Mouse (Mus musculus) gastrocnemius, postnatal 36 days (tissue): ENCODE data around the gene Hoxb9. TPM values are rescaled to one million over a fixed set of nuclear protein-coding genes. Genes with fewer than 3 reads are reported as not detected.

Experiments
- DNase-seq, 2 experiments: peaks; one replicate each; pipeline ENCODE4 v3.0.0; 2022
- intact Hi-C: fragments of 180-260 bp; cut with DNase I; formaldehyde crosslinking; loops from one replicate; pipeline ENCODE4 v1.15.1; 2025
- total RNA-seq, 2 experiments: library from RNA; stranded (reverse); gene quantifications; 2 replicates each; pipeline ENCODE4 v1.2.3; 2021

Gene Hoxb9
- total RNA-seq, 2 experiments from 2014 or later = 0.10 TPM; not detected in 1

DNA sequence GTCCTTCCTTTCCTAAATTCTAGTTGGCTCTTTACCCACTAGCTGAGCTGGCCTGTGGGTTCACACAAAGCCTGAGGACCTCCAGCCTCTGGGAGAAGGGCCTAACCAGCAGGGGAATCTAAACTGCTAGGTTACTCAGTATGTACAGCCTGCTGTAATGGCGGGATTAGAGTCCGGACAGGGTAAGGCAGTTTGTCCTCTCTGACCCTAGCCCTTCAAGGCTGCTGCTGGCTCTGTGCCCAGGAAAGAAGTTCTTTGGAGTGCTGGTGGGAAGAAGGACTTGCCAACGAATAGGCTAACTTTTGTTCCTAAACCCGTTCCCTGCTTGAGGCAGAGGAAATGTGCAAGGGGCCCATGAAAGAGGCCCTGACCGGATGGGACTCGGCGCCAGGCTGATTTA is 5.3 kb upstream of the Hoxb9 start:
- no peak for DNase-seq
- intact Hi-C loops = no loop called here

DNA sequence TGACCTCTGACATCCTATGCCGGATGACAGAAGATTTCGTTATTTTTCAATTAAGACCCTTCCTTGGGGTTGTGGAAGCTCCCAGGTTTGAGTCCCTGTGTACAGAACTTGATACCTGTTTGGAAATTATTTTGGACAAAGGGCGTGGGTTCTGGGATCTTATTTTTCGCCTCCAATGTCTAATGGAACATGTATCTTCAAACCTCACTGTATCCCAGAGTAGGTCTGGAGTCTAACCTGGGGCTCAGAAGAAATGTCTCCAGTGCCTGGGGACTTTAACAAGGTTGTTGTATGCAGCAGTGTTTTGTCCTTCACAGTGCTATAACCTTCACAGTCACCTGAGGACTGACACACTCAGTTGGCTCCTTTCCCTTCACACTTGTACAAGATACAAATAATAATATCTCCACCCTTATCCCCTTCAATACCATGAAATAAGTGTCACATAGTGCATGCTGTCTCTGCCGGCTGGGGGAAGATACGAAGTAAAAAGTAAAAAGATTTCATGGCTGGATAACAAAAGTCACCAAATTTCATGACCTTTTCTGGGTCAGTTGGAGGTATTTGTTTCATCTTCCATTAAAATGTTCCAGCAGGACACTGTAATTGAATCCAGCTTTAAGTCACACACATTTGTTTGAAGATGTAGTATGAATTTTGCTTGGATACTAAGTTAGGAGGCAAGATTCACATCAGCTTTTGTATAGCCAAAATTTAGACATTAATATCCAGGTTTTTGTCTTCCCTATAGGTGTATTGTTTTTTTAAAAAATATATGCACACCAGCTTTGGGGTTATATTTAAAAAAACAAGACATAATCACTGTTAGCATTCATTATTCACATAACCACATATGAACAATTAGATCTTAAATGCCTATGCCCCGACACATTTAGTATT is 4.0 kb upstream of the Hoxb9 start:
- intact Hi-C loops = no loop called here
- no peak for DNase-seq

DNA sequence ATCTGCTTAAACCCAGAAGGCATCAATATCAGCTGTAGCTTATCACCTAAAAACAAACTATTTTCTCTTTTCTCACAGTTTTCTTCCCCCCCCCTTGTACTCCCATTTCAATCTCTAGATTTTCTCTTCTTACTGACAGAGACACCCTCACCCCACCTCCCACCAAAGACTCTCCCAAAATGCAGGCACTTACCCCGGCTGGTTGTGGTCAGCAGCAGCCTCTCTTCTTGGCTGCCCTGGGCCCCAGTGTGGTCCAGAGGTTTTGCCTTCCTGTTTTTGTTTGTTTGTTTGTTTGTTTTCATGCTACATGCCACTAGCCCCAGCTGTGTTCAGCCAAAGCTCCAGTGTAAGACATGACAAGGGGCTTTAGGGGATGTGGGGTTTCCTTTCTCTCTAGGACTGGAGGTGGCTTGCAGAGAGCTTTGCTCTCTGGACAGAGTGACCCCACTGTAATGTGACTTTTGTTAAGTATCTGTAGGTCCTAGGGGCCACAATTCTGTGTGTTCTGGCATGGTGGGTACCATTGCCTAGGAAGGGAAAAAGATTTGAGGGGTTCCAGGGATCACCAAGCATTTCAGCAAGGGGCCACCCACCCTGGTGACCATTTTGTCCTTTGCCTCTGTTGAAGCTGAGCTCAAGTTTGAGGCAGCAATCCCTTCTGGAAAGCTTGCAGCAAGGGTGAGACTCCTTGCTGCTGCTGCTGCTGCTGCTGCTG is 3.1 kb upstream of the Hoxb9 start:
- intact Hi-C loops = no loop called here

DNA sequence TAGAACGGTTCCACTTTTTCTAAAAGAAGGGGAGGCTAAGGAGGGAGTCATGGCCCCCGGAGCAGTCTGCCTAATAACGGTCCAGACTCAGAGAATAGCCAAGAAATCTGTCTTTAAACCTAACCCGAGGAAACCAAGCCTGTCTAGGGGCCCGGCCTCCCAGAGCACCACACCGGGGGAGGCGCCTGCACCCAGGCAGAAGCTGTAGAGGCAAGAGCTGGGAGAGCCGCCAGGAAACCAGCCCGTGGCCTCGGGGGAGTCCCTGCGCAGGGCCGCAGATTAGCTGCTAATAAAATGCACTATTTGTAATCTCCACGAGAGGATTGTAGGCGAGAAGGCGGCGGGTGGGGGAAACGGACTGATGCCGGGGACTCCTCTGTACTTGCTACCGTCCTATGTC is 1.4 kb upstream of the Hoxb9 start:
- DNase-seq = no peak
- intact Hi-C loops = no loop called here

More for the DNA sequence above, 3.1 kb upstream of the Hoxb9 start:
- no peak for DNase-seq

DNA sequence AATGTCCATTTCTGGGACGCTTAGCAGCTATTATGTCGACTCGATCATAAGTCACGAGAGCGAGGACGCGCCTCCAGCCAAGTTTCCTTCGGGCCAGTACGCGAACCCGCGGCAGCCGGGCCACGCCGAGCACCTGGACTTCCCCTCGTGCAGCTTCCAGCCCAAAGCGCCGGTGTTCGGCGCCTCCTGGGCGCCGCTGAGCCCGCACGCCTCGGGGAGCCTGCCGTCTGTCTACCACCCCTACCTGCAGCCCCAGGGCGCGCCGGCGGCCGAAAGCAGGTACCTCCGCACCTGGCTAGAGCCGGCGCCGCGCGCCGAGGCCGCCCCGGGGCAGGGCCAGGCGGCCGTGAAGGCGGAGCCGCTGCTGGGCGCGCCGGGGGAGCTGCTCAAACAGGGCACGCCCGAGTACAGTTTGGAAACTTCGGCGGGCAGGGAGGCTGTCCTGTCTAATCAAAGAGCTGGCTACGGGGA is 319 bp downstream of the Hoxb9 start:
- DNase-seq = no peak
- intact Hi-C loops = no loop called here

DNA sequence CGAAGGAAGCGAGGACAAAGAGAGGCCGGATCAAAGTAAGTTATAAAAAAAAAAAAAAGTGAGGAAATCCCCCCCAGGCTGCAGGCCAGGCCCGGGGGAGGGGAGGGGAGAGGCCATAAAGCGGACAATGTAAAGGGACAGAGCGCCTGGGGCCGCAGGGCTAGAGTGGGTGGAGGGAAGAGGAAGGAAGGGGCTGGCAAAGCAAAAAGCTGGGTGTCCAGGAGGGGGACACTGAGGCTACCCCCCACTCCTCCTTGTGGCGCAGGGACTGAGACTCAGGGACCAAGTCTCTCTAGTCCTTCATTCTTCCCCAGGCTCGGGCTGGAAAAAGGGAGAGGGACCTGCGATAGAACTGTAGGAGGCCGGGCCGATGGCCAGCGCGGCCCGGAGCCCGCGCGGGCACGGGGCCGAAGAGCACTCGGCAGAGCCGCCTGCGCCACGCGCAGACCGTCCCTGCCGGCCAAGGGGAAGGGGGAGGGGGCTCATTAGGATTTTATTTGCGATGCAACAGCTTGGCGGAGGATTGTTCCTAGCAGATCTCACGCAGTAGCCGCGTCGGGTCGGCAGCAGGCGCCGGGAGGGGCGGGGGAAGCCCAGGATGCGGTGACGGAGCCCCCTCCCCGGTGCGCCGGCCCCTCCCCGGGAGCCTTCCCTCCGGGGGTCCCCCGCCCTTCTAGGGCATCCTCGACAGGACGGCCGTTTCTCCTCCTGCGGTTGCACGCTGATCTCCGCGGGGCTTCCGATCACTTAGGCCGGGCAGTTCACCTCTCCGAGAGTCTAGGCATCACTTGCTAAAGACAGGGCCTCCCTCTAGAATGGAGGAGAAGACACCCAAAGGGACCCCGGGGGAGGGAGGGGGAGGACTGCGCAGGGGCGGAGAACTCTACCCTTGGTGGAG is 1.0 kb downstream of the Hoxb9 start:
- DNase-seq = no peak
- intact Hi-C loops = no loop called here

DNA sequence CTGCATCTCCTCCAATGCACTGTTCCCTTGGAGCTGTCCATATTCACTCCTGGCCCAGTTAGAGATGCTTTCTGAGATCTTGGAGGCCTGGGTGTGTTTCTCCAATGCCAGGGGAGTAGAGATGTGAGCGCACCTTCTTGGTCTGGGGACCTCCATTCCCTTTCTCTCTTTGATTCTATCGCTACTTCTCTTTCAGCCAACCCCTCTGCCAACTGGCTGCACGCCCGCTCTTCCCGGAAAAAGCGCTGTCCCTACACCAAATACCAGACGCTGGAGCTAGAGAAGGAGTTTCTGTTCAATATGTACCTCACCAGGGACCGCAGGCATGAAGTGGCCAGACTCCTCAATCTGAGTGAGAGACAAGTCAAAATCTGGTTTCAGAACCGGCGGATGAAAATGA is 3.2 kb downstream of the Hoxb9 start:
- intact Hi-C loops = no loop called here
- no peak for DNase-seq

DNA sequence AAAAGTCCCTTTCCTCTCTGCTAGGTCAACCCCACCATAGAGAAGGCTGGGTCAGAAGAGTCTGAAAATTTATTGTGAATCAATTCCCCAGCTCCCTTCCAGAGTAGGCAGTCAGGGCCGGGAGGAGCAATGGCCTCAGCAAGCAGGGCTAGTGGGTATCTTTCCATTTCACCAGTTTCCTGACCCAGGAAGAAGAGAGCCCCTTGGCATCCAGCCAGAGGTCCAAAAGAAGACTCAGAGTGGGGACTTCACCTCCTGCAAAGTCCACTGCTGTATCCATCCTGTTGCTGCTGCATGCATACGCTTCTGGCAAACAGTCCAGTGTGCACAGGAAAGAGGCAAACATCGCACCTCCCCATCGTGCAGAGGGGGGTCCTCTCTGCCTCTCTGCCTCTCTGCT is 4.6 kb downstream of the Hoxb9 start:
- intact Hi-C loops = loop anchor here (5.0 kb wide), 1 partner anchor 261 kb away; no protein-coding TSS in a partner anchor

DNA sequence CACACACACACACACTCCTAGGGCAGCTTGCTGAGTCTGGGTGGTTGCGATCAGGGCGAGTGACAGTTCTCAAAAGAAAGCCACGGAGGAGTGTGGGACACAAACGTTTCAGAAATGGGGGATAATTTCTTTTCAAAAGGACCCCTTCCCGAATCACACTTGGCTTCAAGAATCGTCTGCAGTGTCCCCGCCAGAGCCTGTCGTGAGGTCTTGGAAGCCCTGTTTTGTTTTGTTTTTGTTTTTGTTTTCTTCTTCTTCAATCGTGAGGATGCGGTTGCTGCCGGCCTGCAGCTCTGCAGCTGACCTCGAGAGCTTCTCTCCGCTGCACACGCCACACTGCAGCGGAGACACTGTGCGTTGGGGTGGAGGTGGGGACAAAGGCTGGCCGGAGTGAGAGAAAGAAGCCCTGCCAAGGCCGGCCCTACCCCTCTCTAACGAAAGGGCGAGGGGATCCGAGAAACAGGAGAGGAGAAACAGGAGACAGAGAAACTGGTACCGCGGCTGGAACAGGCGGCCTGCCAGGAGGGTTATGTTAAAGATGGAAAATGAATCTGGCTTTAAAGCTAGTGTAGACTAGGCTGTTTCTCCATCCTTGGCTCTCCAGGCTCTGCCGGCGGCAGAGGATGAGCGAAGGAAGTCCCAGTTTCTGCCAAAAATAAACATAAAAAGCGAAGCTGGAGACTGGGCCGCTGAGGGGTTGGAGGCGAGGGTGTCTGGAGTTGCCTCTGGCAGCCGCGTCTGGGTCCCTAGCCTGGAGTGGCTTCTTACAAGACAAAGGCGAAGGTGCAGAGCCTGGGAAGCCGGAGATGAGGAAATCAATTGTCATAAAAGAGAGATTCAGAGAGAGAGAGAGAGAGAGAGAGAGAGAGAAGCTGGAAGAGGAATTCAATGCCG is 6.1 kb downstream of the Hoxb9 start:
- intact Hi-C loops = loop anchor here (2.0 to 5.0 kb wide), 3 partner anchors 260 to 343 kb away; no protein-coding TSS in a partner anchor

More for the DNA sequence above, 4.6 kb downstream of the Hoxb9 start:
- DNase-seq = no peak

DNA sequence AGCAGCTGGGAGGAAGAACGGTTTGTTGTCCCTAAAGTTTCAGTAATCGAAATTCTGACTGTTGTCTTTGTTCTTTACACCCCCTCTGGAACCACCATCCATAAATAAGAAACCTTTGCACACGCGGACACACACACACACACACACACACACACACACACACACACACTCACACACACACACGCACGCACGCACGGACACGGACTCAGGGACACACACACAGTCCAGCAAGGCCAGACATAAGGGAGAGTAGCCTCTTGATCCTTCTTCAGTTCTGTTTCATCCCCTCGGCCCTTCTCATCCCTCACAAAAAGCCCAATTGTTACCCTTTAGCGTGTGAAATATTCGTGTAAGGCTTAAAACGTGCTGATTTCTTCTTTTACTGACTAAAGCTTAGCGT is 7.1 kb downstream of the Hoxb9 start:
- no peak for DNase-seq
- intact Hi-C loops = loop anchor here (2.0 to 5.0 kb wide), 3 partner anchors 259 to 342 kb away; no protein-coding TSS in a partner anchor

More for the DNA sequence above, 6.1 kb downstream of the Hoxb9 start:
- DNase-seq = no peak

DNA sequence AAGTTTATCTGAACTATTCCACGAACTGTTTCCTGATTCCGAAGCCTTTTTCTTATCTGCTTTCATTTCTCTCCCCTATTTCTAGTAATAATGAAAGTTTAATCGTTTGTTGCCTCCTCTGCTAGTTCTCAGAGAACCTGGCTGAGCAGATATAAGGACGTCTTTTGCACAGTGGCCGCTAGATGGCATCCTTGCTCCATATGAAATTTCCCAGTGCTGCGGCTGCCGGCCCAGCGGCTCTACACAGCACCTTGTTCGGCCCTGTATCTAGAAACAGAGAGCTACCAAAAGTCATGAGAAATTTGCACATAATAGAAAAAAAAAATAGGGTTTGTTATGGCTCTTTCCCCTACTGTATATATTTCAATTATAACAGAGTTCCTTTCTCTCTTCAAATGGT is 7.5 kb downstream of the Hoxb9 start:
- intact Hi-C loops = loop anchor here (2.0 to 5.0 kb wide), 3 partner anchors 259 to 342 kb away; no protein-coding TSS in a partner anchor
- peak; percentile 62 to 70 for DNase-seq

DNA sequence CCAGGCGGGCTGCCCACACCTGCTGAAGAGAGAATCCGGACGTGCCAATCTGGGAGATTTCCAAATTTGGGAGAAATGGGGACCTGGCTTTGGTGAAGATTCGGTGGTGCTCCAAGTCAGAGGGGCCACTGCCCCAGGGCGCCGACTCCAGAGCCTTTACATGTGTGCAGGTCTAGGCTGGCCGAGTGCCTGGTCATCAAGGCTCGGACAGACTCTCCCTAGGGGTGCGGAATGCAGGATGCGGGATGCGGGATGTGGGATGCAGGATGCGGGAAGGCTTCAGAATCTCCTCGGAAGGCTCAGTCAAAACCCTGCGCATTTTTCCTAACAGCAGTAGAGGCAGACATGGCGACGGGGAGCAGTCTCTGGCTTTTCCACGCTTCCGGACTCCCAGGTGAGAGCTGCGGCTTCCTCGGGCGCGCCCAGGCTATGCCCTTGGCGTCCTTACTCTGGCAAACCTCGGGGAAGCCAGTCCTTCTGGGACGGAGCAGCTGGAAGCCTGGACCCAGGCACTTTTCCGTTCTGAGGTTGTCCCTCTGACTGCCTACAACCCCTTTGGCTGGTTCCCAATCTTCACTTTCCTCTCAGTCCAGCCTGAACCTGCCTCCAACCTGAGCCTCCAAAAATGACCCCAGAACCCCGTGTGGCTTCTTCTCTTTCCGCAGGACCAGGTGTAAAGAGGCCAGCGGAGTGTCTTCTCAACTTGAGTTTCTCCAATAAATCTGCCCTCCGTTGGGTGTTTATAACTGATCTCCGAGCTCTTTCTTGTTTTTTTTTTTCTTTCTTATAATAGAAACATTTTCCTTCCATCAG is 8.4 kb downstream of the Hoxb9 start:
- no peak for DNase-seq
- intact Hi-C loops = loop anchor here (2.0 to 5.0 kb wide), 4 partner anchors 258 to 583 kb away; no protein-coding TSS in a partner anchor

DNA sequence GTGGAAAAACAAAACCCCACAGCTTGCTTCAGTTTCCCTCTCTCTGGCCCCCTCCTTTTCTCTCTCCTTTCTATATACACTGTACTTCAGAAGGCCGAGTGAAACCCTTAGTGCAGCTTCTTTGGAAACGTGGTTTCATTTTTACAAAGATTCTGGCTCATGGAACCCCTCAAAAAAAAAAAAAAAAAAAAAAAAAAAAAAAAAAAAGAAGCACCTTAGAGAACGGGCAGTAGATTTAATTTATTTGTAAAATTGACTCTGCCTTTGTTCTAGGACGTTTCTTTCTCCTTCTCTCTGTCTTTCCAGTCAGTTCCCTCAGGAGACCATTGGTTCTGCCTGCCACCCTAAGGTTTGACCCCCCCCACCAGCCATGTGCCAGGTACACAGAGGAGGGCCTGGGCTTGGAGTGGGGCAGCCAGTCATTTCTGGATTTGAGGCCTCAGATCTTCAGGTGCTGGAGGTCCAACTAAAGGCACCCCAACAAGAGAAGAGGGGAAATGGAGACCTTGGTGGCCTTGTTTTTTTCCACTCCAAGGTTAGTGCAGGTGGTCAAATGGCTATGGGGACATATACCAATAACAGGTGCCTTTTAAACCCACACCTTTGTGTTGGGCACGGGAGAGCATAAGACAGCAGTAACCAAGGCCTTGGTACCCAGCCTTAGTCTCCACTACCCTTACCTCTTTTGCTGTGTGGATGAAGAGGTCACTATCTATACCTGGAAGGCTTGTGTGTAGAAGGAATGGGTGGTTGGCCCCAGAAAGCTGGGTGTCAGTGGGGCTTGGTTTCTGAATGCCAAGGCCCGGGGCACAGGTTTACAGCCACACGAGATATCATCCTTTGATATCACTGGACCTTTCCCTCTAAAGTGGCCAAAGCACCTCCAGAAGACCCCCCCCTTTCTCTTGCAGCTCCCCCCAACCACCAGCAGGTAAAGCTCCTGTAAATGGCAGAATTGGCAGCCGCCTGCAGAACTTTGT is 9.4 kb downstream of the Hoxb9 start:
- DNase-seq = no peak
- intact Hi-C loops = loop anchor here (5.0 kb wide), 1 partner anchor 582 kb away; no protein-coding TSS in a partner anchor

DNA sequence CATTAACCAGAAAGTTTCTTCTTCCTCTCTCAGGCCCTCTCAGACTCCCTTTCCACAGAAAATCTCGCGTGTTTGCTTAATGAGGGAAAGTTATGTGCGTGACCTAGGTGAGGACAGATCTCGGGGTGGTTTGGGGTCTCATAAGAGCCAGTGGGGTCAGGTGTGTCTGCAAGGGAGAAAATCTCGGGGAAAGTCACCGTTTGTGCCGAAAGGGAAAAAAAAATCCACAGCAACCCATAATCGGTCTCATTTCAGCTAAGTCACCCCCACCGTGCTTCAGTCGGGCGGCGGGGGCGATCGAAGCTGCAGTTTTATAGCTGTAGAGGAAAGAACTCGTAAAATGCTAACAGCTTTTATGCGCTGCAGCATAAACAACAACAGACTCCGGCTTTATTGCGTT is 10.1 kb downstream of the Hoxb9 start:
- intact Hi-C loops = loop anchor here (5.0 kb wide), 1 partner anchor 581 kb away; no protein-coding TSS in a partner anchor
- DNase-seq = no peak

DNA sequence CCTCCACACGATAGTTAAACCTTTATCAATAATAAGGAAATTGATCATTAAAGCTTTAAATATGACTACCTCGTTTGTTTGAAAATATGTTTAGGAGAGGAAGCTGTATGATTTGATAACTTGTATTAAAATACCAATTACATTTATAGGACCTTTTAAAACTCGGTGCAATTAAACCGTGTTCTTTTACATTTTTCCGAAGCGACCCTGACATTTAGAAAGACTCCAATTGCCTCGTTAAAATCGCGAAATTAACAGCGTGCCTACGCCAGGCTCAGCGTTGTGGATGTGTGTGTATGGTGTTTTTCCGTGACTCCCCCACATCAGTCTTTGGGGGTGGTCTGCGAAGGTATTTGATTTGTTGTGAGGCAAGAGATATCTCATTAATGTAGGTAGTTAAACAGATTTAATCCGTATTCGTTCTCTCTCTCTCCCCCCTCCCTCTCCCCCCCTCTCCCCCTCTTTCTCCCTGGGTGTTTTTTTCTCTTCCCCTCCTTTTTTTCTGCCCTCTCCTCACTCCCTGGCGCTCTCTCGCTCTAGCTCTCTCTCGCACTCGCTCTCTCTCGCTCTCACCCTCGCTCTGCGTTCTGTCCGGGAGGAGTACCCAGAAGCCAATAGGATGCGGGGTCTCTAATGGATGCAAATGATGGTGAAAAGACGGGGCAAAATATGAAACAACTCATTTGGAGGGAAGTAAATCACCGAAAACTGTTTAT is 10.8 kb downstream of the Hoxb9 start, which contains the start of gene Hoxb8:
Gene Hoxb8, plus strand, starts transcription at position 51 of the 716 bp plus-strand sequence.
- no peak for DNase-seq
- intact Hi-C loops = loop anchor here (5.0 kb wide), 1 partner anchor 580 kb away; no protein-coding TSS in a partner anchor

DNA sequence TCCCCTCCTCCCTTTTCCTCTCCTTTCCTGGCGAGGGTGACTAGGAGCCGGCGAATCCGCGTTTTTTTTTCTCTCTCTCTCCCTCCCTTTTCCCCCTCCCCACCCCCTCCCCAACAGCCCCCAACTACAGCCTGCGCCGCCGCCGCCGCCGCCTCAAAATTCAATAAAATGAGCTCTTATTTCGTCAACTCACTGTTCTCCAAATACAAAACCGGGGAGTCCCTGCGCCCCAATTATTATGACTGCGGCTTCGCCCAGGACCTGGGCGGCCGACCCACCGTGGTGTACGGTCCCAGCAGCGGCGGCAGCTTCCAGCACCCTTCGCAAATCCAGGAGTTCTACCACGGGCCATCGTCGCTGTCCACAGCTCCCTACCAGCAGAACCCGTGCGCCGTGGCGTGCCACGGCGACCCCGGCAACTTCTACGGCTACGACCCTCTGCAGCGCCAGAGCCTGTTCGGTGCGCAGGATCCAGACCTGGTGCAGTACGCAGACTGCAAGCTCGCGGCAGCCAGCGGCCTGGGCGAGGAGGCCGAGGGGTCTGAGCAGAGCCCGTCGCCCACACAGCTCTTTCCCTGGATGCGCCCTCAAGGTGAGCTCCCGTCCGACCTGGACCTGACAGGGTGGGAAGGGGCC is 11.7 kb downstream of the Hoxb9 start:
- intact Hi-C loops = loop anchor here (5.0 kb wide), 1 partner anchor 579 kb away; no protein-coding TSS in a partner anchor

More for the DNA sequence above, 11.7 kb downstream of the Hoxb9 start:
- no peak for DNase-seq
